Mouse (Mus musculus) retina, postnatal 1 day (tissue): Measurements from ENCODE around the gene Snap91.
A peak's percentile ranks its signal among the peaks of the same experiment; 100 is the strongest.

Experiments
- DNase-seq: peaks from one replicate; pipeline ENCODE4 v3.0.0-alpha.2; 2012

The Snap91 gene

DNA sequence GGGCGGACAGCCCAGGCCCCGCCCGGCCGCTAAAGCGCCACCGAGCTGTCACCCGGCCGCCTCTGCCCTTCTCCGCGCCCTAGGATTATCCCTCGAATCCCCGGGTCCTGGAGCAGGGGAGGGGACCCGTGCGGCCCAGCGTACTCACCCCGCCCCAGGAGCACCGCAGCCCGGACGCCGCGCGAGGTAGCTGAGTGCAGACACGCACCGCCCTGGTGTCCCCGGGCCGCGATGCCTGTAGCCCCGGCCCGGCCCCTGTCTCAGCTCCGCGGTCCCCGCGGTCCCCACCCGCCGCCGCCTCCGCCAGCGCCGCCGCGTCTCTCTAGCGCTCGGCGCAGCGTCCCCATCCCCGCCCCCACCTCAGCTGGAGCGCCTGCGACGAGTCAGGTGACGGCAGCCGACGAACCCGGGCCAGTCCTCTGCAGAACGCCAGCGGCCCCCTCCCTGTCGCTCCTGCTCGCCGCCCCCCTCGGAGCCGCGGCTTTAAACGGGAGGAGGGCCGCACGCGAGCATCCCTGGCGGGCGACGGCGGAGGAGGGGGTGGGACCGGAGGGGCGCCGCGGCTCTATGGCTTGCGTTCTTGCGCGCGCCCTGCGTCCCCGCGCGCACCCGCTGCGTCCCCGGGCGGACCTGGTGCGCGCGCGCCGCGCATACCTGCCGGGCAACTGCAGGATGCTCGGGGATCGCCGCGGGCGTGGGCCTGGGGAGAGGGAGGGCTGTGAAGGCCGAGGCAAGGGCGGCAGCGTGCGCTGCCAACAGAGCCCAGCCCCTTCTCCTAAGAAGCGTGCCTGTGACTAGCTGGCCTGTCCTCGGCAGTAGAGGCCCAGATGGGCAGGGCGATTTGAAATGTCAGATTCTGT is at the start of gene Snap91:
TSS of gene Snap91 (minus strand) at position 542 of the 860 bp plus-strand sequence.
- DNase-seq: peak; percentile 90

DNA sequence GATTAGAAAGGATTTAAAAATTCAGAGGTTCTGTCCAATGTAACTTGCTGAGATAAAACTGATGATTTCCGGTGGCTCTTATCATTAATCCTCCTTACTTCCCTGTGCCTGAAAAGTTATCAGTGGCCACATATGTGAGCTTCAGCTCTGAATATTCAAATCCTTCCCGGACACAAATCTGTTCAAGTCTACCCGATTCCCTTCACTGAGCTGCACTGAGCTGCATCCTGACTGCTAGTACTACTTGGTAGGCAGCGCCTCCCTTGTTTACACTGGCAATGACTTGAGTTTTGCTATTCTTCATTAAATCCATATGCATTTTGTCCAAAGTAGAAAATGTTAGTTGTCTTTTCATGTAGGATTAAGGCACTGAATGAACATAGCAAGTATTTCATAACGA is 46.1 kb upstream of the Snap91 start:
- no peak for DNase-seq

DNA sequence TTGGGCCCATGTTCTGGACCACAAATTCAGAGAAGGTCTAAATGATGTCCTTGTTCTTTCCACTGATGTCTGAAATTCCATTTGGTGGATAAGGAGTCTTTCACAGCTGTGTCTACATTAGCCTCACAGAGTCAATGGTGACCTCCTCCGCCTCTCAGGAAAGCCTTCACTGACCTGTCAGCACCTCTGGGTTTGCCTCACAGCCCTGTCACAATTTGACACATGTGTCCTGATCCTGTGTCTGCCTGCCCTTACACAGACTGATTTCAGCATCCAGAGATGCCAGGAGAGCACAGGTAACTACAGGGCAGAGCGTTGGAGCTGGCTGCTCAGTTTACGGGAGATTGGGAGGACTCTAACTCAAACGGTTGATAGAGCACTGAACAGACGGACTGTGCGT is 45.2 kb upstream of the Snap91 start:
- no peak for DNase-seq

DNA sequence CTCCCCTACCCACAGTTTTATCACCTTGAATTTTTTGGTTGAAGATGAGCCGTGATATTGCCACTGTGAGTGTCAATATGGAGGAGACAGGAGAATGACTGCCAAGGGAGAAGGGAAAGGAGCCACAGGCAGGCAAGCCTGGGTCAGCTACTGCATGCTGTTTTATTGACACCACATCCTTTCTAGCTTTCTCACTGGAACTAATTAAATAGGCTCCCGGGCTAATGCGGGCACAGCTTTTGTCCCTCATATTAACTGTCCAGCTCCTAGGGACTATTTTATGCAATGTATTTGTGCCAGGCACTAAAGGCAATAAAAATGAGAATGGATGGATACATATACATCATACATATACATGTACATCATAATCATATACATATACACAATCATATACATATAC is 42.0 kb upstream of the Snap91 start:
- no peak for DNase-seq

DNA sequence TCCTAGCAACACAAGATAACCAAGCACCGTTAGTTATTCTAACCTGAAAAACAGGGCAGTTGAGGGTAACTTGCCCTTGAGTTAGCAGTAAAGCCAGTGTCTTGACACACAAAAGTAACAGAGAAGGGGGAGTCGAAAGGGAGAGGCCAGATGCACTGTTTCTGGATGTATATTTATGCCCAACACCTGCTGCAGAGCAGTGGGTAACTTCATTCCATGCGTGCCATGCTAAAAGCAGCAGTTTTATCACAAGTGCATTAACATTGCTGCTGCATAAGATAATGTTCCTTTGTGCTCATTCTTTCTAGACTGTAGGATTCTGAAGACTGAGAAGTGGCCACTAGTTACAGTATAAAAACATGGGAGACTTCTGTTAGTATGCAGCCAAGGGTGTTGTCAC is 36.1 kb upstream of the Snap91 start:
- DNase-seq: no peak

DNA sequence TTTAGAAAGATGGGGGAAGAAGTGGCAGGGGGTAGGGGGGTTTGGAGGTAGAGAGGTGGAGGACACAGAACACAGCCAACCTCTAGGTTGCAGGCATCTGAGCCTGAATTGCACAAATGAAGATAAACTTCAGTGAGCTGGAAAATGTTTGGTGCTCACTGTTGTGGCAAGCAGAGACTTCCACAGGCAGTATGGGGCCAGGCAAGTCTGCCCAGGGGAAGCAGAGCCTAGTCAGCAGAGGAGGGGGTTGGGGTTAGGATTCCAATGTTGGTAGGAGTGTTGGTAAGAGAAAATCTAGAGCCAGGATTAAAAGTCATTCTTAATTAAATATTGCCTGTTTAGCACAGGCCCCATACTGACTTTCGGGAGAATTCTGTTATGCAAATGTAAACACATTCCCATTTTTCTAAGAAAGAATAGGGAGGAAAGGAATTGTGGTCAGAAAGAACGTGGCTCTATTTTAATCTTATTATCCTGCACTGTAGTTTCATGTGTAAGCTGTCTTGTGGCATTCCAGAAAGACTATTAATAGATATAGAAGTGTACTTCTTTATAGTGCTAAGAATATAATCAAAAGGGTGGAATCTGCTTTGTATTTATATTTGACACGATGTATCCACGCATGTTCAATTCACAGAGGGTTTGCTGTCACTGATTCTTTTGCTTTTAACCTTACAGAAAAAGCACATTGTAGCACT is 19.2 kb upstream of the Snap91 start:
- DNase-seq: peak; percentile 15

DNA sequence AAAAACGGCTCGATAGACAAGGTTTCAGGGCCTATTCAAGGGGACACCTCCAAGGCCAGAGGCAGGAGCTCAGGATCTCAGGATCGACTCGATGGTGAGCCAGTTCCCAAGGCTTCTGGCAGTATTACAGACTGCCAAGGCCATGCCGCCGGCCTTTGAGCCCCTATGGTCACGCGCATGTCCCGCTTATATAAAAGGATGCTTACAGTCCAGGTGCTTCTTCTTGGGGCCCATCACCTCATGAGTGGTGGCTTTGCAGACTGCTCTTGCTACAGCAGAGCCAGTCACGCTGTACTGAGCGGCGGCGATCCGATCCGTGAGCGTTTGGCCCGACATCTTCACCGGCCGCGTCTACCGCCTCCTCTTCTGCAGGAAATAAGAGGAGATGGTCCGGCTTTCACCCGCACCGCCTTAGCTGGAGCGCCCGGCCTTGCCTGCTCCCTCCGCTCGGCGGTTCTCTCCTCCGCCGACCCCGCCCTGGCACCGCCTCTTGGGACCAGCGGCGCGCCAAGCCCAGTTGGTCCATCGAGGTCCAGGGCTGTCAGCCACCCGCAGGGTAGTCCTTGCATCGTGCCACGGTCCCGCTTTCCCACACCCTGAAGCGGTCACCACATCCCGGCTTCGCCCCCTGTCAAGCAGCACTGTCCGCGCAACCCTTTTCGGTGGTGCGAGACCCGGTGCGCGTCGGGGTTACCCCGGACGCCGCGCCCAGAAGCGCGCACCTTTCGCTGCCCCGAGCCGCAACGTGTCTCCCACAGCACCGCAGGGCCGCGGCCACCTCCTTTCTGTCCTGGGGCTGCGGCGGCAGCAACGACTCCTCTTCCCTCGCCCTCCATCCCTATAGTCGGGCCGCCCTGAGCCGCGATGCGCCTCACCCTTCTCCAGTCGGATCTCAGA is 990 bp downstream of the Snap91 start:
- DNase-seq: peak; percentile 64

DNA sequence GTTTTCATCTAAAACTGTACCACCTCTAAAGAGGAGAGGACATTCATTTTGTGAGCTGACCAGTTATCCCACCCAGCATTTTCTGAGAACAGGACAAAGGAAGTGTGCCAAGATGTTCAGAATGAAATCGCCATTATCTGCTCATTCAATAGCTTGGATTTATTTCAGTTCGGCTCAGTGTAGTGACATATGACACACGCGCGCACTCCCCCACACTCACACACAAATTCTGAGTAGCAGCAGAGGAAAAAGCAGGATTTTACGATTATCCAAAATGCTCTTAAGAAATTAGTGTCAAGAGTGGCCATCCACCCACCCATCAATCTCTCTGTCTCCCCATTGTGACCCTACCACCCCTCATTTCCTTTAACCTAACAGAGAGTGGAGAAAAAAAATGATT is 1.7 kb downstream of the Snap91 start:
- no peak for DNase-seq

DNA sequence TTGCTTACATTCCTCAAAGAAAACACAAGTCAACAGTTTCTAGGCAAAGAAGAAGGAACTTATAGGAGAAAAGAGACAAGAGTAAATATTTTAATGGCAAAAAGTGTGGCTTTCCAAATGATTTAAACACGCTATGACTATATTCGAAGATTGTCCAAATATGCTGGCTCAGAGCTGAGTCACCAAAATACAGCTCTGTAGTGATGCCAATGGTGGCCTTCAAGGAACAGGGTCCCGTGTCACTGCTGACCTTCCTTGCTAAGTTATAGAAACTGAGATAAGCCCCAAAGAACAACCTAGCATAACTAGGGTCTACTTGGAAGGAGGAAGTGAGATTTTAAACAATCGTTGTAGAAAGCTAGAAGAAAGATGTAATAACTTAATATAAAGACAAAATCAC is 6.8 kb downstream of the Snap91 start:
- DNase-seq: no peak

DNA sequence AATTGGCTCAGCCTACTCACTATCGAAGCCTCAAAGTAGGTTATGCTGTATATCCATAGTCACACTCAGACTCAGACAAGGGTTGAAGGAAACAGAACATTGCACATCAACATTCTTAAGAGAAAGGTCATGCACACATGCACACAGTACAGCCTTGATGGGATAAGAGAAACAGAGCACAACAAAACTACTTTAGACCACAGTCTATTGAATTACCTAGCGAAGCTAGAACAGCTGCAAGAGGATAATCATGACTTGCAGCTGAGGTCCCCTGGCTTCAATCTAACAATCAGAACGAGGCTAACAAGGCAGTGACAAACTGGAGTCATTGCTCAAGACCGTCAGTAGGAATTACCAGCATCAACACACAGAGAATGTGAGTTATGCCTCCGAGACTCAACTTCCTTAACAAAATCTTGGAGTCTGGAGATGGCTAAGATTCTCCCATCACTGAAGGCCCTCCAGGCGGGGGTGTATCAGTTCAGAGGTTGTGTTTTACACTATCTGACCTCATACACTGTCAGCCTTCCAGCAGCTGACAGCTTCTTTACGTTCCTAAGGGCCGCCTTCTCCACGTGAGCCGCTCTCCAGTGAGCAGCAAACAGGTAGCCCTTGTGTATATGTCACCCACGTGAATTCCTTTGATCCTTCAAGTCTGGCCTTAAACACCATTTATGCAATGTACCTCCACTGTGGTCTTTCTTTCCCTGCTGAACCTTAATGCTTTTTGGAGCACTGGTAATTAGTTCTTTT is 10.7 kb downstream of the Snap91 start:
- peak; percentile 10 for DNase-seq

DNA sequence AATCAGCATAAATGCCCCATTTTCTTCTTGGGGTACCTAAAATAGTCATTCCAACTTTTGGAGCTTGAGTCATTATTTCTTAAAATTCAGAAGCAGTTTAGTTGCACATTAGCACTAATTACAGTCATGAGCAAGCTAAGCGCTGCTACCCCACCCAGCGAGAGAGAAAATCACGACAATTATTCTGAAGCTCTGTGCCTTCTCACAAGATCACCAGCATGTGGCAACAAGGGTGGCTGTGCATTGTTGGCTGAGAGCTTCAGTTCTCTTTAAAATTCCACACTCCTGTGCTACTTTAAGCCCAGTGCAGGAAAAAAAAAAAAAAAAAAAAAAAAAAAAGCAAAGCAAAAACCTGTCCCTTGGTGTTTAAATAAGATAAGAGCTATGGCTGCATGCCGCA is 22.4 kb downstream of the Snap91 start:
- DNase-seq: no peak

DNA sequence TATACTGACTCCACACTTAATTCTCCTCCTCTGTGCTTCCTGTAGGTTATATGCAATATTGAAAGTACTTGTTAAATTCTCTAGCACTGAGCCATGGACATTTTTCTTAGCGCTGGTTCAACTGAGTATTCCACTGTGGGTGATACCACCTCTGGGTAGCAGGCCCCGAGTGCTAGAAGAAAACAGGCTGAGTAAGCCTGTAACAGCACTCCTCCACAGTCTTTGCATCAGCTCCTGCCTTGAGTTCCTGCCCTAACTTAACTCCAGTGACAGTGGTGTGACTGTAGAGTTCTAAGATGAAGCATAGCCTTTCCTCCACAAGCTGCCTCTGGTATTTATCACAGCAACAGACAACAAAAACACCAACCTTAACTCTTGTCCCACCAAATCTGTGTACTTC is 22.8 kb downstream of the Snap91 start:
- DNase-seq: no peak

DNA sequence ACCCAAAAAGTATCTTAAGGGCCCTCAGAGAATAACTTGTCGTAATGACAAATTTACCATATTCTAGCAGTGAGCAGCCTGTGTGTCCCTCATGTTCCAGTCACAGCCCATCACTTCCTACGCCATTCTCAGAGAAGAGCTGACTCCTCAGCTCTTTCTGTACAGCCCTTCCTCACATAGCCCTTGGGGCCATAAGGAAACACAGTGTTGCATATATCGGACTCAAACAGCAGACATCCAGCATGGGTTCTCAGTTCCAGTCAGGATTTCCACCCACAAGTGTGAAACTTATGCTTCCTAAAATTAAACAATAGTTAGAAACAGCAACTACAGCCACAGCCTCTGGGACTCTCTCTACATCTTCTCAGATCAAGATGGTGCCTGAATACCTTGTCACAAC is 27.6 kb downstream of the Snap91 start:
- no peak for DNase-seq

DNA sequence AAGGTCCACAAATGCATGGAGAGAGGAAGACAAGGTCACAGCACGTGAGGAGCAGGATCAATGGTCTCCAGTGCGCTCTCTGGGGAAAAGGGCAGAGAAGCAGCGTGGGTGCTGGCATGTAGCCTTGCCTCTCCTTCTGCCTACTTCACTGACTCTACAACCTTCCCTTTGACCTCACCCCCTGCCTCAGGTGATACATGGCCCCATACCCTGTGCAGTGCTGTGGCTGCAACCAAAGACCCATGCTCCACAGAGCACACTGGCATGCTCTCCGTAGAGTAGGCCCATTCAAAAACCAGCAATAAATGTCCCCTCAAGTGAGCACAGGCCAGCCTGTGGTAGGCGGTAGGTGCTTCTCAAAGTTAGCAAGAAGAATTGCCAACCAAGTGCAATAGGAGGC is 28.8 kb downstream of the Snap91 start:
- DNase-seq: no peak

DNA sequence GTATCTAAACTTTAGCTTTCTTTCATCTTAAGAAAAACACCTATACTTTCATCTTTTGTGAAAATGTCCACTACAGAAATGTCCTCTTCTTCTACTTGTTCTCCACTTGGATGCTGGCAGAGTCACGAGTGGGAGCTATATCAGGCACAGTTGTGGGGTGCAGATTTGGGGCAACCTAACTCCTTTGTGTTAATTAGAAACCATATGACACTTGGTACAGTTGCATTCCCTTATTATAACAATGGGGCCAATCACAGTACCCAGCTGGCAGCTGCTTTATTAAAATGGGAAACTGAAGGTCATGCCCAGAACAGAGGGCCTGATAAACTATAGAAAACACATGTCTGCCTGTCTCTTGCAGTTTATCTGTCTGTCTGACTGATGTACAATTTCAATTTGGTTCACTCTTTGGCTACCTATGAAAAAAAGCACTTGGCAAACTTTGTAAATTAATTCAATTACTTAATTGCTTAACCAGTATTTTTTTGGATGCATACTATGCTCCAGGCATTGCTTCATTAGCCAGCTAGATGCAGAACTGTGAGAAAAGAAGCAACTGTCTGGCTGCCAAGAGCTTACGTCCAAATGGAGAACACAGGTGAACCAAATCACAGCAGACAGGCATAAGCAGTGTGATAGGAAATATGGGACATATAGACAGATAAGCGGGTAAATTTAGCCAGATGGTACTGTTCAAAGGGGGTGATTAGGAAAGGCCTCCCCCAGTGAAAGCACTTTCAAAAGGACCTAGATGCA is 29.8 kb downstream of the Snap91 start:
- peak; percentile 53 for DNase-seq

DNA sequence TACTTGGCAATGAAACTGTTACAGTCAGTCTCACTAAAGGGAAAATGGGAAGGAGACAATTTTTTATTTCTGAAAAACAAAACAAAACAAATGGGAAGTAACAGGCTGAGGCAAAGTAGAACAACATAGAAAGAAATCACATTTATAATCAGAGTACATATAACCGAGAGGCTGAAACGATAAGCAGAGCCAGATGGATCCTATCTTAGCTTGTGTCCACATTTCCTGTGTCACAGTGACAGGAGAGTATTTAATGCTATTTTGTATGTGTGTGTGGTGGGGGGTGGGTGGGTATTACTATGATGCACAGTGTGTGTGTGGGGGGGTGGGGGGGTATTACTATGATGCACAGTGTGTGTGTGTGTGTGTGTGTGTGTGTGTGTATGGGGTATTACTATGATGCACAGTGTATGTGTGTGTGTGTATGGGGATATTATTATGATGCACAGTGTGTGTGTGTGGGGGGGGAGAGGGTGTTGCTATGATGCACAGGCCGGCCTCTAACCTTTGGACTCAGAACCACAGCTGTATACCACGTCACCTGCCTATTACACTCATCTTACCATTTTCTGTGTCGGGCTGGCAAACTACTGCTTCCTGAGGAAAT is 36.6 kb downstream of the Snap91 start:
- no peak for DNase-seq

DNA sequence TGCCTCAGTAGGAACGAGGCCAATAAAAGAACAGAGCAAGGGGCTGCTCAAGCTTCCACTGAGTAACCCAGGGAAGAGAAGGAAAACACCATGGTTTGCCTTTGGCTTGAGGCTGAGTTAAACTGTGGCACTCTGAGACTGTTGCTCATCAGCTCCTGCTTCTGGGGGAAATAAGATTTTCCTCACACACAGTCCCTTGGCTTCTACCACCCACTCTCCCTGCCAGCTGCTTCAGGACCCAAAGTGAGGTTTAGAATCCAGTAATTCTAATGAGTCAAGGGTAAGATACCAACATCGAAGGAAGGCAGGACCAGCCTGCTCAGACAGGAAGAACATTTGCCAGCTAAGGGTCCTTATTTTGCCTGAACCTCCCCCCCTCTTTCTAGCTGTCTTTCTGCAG is 50.7 kb downstream of the Snap91 start:
- DNase-seq: no peak

DNA sequence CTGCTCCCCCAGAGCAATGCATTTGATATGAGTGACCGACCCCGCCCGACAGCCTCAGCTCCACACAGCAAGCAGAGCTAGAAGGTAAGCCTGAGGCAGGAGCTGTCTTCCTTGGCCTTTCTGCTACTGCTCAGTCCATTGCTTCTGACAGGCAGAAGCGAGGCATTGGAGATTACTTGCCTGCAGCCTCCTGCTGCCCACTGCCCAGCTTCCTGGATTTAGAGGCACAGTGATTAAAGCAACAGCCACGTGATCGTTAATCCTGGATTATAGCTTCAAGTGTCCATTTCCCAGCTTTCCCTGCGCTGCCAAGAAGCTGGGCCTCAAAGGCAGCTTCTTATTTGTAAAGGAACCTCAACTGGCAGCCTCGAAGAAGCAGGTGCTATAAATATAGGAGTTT is 51.4 kb downstream of the Snap91 start:
- DNase-seq: peak; percentile 86

DNA sequence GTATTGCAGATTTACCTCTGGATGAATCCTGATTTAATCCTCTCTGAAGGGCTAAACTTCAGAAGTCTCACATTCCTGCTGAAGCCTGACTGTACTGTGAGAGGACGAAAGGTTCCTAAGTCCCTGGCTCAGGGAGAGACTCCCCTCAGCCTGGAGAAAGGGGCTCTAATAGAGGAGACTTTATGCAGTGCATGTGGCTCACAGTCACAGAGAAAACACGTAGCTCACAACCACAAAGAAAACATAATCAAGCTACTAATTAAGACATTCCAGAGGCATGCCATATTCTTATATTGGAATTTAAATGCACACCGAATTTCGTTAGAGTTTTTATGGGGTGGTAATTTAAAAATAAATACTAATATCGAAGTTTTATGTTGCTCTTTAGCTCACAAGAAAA is 61.1 kb downstream of the Snap91 start:
- DNase-seq: no peak

DNA sequence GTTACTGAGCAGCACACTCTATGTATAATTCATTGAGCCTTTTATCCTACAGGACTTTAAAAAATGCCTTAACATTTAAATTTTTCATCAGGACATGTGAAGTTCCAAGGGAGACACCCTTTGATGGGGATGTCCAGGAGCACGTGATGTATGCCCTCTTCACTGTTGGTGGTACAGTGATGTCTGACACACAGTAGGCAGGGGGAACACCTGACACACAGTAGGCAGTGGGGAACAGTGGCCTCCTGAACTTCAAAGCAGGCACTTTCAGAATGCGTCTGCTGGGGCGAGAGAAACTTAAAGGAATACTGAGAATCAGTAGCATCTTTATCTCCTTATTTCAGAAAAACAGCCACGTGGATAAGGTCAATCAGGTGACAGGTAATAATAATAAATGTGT is 62.8 kb downstream of the Snap91 start:
- DNase-seq: no peak

DNA sequence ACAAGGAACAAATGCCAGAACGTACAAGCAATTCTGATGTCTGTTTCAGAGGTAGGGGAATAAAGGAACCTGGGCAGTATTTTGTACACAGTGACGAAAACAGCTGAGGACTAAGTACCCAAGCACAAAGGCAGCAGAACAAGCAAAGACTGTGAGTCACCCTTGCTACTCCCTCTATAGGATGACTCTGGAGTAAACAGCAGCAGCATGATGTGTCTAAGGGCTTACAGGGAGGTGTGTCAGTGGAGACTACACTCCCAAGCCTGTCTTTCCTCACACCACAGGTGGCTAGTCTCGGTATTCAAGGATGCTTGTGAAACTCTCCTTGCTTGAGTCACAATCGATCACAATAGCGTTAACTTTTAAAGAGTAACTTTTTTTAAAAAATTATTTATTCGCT is 66.1 kb downstream of the Snap91 start:
- DNase-seq: no peak

DNA sequence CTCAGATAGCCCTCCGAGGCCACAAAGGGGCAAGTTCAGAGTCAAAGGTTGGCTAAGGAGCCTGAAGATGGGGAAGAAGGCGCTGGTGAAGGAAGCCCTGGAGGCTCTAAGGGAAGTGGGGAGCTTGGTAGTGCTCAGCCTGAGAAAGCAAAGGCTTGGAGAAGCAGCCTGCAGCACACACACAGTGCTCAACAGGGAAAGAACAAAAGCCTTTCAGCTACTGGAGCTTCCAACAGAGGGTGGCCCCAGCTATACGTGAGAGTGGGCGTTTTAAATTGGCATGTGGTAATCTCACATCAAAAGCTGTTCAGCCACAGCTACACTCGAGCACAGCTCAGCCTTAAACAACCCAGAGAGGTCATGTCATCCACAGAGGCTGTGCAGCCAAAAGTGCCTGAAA is 67.1 kb downstream of the Snap91 start:
- no peak for DNase-seq
